Mouse (Mus musculus): ENCODE measurements around the gene Tgm4.

DNA sequence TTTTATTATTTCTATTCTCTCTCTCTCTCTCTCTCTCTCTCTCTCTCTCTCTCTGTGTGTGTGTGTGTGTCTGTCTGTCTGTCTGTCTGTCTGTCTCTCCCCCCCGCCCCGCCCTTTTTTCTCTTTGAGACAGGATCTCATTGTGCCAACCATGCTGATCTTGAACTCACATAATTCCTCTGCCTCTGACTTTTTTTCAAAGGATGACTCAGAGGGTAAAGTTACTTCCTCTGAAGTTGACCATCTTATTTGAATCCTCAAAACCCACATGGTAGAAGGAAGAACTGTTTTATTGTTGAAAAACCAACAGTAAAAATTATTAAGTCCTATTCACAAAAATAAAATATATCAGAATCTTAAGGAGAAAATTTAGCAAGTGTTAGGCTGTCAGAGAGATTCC, 29.8 kb upstream of the Tgm4 start:
- TF ChIP-seq CTCF (IDR thresholded peaks at IDR 0.05; ENCODE audit: low read depth) (no peak), EP300 (IDR thresholded peaks at IDR 0.05; ENCODE audit: low read depth) (no peak)

All from liver, embryonic 14.5 days (tissue).